Mouse (Mus musculus): ENCODE measurements around the gene Tom1l2.

Tom1l2 gene

DNA sequence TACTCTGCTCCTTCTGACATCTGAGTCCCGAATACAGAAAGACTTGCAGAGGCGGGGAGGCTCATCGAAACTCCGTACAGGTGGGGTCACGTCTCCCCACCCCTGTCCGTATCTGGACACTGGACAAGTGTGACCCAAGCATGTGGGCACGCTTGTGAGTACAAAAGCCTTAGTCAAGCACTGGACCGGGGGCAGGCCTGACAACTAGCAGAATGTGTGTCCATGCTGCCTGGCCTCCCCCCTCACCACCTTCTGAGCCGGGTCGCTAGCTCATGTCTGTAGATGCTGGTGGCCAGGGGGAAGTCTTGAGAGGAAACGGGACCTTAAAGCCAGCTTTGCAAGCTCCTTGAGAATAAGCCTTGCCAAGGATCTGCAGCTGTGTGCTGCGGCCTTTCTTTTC, 140.9 kb downstream of the Tom1l2 start:
- in situ Hi-C loops (cut with MboI; ENCODE audit: unreplicated experiment in 2 of 2) = no loop called here

DNA sequence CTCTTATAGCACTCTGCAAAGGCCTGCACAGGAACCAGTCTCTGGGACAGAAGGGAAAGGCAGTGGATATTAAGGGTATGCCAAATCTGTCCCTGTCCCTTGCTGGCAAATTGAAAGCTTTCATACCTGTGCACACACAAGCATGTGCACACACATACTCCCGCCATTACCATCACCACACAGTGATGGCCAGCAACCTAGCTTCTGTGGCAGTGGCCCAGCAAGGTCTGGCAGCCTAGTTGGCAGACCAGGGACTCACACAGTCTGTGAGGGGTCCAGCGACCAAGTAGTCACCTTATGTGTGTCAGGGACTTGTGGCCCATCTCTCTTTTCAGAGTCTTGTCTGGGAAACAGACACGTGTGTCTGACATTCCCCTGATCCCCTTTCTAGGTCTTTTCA, 141.6 kb downstream of the Tom1l2 start:
- in situ Hi-C loops (cut with MboI; ENCODE audit: unreplicated experiment in 2 of 2) = no loop called here

DNA sequence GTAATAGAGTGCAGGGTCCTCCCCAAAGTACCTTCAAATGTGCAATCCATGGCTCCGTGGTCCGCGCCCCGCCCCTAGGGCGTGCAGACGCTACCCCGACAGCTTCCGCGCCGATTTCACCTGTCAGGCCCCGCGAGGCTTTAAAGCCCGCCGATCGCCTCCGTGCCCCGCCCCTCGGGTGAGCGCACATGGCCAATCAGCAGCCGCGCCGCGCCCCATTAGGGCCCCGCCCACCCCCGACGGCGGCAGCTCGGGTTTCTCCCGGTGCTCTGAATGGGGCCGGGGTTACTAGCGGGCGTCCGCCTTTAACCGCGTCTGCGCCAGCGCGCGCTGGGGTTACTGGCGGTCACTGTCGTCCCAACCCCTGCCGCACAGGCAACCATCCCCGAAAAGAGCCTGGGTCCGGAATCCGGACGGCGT, 142.4 kb downstream of the Tom1l2 start:
- in situ Hi-C loops (cut with MboI; ENCODE audit: unreplicated experiment in 2 of 2) = no loop called here

DNA sequence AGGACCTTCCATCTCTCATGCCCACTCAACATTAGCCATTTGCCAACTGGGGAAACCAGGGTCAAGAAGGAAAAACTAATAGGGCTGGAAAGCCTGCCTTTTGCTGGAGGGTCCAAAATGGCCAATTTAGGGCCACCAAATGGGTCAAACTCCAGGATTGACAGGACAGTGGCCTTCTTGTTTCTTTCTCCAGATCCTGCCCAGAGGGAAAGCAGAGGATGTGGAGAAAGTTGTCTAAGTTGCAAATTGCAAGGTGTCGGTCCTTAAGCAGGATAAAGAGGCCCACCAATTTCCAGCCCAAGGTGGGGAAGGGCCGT, 142.8 kb downstream of the Tom1l2 start:
- in situ Hi-C loops (cut with MboI; ENCODE audit: unreplicated experiment in 2 of 2) = loop anchor here in 1 of 2 experiments (10.0 kb wide), 1 partner anchor 335 kb away; no protein-coding TSS in a partner anchor

DNA sequence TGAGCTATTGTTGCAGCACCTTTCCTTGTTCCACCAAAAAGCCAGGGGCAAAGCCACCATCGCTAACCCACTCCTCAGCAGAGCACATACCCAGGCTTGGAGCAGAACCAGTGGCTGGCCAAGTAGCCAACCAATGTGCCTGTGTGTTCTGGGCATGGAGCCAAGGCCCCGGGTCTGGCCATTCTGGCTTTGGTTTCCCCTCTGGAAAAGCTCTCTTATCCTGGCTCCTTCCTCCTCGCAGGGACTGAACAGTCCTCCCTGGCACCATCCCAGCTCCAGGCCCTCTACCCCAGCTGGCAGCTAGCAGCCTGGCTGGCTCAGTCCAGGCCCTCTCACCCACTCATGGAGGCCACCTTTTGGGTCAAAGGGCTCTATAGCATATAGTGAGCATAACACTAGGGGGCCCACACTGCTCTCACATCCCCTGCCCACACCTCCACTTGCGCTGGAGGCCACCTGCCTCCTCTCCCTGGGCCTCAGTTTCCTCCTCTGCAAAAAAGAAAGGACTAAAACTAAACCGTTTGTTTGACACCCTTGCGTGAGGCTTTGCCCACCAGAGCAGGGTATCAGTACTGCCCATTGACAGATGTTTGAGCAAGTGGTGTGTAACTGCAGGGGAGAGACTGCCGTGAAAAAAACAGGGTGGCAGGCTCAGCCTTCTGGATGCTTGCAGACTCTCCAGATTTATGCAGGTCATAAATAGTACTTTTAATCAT, 143.3 kb downstream of the Tom1l2 start:
- in situ Hi-C loops (cut with MboI; ENCODE audit: unreplicated experiment in 2 of 2) = loop anchor here in 1 of 2 experiments (10.0 kb wide), 1 partner anchor 335 kb away; no protein-coding TSS in a partner anchor

DNA sequence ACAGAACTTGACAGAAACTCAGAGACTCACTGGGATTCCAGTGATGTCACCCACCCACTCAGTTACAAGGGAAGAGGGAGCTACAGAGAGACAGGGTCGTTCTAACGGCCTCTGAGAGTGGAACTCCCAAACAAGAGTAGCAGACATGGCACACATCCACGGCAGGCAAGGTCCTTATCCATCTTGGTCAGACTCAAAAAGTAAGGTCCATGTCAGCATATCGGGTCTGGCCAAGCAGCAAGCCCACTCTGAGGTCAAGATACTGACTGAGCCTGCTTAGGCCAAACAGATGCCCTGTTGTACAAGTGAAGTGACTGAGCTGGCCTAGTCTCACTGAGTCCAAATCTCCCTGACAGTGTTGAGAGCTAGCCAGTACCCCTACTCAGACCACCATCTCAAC, 144.0 kb downstream of the Tom1l2 start:
- in situ Hi-C loops (cut with MboI; ENCODE audit: unreplicated experiment in 2 of 2) = loop anchor here in 1 of 2 experiments (10.0 kb wide), 1 partner anchor 334 kb away; no protein-coding TSS in a partner anchor

DNA sequence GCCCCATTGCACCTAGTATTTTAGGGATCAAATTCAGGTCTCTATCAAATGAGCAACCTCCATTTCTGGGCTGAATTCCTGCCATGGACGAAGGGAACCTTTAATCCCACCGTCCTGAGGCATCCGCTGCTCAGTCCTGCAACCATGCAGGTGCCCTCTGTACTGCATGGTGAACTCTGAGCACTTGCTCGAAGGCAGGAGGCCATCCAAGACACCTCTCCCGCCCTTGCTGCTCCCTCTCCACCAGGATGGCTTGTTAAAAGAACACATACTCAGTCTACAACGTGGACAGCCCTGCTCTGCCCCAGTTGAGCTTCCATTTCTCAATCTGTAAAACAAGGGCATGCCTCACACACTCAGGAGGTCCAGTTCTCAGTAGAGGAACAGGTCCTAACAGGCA, 144.5 kb downstream of the Tom1l2 start:
- in situ Hi-C loops (cut with MboI; ENCODE audit: unreplicated experiment in 2 of 2) = loop anchor here in 1 of 2 experiments (10.0 kb wide), 1 partner anchor 333 kb away; no protein-coding TSS in a partner anchor

DNA sequence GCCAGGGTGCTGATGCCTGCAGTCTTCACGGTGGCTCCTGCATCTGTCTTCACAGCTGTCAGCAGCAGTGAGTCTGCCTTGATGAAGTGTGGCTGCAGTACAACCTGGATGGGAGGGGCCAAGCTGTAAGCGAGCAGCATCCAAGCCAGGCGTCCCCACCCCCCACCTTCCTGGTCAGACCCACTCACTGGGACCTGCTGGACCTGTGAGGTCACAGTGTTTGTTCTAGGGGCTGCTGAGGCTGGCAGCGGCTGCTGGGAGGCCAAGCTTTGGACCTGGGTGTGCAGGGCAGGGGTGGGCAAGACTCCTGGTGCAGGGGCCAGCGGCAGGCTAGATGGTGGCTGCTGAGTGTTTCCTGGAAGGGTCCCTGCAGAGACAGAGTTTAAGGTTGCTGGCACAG, 146.5 kb downstream of the Tom1l2 start:
- in situ Hi-C loops (cut with MboI; ENCODE audit: unreplicated experiment in 2 of 2) = loop anchor here in 1 of 2 experiments (10.0 kb wide), 1 partner anchor 331 kb away; no protein-coding TSS in a partner anchor

DNA sequence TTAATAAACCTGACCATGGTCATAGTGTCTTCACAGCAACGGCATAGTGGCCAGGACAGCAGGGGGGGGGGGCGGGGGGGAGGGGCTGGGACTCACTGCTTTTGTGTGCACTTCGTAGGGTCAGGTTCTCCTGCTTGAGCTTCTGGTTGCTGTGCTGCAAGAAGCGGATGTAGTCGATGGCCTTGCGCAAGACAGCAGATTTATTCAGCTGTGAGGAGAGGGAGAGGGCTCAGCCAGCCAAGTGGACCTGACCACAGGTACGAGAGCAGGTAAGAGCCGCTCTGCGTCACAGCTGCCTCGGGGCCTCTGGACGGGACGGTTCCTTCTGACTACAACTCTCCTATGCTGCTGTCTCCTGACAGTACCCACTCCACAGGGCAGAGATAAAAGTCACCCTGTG, 147.7 kb downstream of the Tom1l2 start:
- in situ Hi-C loops (cut with MboI; ENCODE audit: unreplicated experiment in 2 of 2) = loop anchor here in 1 of 2 experiments (10.0 kb wide), 1 partner anchor 330 kb away; no protein-coding TSS in a partner anchor

DNA sequence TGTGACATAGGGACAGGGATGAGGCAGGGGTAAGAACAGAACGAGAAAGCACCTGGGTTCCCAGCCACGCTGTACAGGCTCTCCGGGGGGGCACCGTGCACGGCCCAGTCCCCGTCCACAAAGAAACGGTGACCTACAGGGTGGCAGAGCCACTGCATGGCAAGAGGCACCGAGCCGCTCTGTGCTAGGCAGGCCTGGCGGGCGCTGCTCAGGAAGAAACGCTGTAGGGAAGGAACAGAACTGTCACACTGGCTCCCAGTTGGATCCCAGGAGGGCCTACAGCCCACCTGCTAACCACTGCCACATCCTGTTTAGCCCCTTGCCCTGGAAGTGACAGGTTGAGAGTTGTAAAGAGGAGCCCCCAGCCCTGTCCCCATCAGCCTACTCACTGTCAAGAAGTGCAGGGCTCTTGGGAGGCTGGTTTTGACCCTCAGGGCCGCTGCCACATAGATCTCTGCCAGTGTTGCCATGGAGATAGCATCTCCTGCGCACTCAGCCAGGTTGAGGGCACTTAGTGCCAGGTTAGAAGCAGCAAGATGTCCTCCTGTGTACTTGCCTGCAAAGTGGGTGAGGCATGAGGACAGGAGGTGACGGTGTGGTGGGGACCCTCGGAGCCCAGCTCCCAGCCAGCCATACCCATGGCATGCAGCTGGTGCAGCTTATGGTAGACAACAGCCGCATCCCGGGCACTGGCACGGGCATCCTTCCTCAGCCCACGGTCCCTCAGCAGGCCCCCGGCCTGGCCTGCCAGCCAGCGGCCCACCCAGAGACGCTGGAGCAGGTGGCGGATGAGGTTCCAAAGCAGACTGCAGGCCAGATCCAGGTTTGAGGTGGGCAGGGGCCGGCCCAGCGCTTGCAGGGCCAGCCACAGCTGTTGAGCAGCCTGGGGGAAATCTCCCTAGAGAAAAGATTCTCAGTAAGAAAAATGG, 149.7 kb downstream of the Tom1l2 start:
- in situ Hi-C loops (cut with MboI; ENCODE audit: unreplicated experiment in 2 of 2) = loop anchor here in 1 of 2 experiments (10.0 kb wide), 1 partner anchor 328 kb away; no protein-coding TSS in a partner anchor

DNA sequence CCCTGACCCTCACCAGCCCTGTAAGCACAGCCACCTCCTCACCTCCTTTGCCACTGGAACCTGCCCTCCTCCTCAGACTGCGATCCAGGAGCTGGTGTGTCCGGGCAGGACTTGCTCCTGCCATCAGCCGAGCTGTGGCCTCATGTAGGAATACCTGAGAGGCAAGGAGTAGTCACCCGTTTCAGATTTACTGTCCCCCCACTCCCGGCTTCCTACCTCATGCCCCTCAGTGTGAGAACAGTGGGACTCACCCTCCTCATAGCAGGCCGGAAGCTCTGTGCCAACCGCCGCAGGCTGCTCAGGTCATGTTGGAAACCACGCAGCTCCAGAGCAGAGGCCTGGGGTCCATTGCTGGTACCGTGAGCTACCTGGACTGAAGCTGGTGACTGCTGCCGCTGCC, 152.3 kb downstream of the Tom1l2 start:
- in situ Hi-C loops (cut with MboI; ENCODE audit: unreplicated experiment in 2 of 2) = loop anchor here in 1 of 2 experiments (10.0 kb wide), 1 partner anchor 326 kb away; no protein-coding TSS in a partner anchor

DNA sequence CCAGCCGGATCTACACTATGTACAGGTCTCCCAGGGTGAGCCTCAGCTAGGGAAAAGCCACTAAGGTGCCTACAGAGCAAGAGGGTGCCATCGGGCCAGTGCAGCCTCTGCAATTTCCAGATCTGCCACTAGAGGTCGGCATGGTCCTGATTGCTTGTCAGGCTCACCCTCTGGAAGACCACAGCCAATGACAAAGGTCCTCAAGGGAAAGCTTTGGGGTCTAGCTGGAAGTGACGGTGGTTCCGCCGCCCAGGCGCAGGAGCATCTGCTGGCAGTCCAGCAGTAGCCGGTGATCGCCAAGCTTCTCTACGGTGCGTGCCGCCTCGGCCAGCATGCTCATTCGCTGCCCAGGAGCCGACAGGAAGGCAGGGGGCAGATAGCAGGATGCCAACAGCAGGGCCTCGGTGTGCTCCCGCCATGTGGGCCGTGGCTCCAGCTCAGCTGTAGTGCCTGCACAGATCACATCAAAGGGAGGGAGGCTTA, 153.0 kb downstream of the Tom1l2 start:
- in situ Hi-C loops (cut with MboI; ENCODE audit: unreplicated experiment in 2 of 2) = loop anchor here (5.0 to 10.0 kb wide), 6 partner anchors 88 to 325 kb away; partner anchors contain the start of genes Atpaf2 (in 1 of the 2), Gid4 (in 1 of the 2) and Rai1 (in 1 of the 2)

DNA sequence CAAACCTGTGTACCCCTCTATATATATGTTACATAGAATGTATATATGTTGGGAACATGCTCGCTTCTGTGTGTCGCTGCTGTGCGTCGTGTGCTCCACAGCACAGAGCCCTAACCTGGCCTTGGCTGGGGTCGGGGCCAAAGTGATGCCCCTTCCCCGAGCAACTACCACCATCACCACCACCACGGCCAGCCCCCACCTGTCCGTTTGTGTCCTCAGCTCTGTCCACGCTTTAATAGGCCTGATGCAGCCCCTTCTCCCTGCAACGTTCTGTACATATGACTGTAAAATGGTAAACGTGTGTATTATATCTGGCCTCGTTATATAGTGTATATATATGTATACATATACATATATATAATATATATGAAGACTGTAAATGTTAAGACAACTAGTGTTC, 154.1 kb downstream of the Tom1l2 start:
- in situ Hi-C loops (cut with MboI; ENCODE audit: unreplicated experiment in 2 of 2) = loop anchor here (5.0 to 10.0 kb wide), 5 partner anchors 89 to 216 kb away; partner anchors contain the start of genes Atpaf2 (in 1 of the 2), Gid4 (in 1 of the 2) and Rai1 (in 1 of the 2)

DNA sequence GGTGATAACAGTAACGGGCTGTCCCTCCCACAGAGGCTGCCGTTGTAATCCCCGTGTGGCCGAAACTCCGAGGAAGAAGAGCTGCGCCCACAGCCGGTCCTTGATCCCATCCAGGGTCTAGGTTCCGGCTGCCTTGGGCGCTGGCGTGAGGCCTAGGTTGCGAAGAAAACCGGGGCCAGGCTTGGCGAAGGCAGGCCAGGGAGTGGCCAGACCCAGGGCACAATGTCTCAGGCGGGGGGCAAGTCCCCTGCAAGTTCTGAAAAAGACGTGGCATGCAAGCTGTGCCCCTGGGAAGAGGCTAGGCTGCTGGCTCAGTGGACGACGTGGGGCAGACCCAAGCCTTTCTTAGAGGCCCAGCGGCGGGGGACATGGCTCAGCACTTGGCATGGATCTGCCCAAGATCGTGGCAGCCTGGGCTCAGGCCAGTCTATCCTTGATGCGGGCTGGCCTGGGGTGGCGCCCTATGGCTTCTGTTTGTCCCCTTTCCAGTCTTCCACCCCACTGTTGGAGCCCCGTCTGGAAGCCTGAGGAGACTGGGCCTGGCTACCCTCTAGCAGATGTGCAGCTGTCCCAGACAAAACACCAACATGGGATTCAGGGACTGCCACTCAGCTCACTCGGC, 154.6 kb downstream of the Tom1l2 start:
- in situ Hi-C loops (cut with MboI; ENCODE audit: unreplicated experiment in 2 of 2) = loop anchor here (5.0 to 10.0 kb wide), 5 partner anchors 89 to 217 kb away; partner anchors contain the start of genes Atpaf2 (in 1 of the 2), Gid4 (in 1 of the 2) and Rai1 (in 1 of the 2)

DNA sequence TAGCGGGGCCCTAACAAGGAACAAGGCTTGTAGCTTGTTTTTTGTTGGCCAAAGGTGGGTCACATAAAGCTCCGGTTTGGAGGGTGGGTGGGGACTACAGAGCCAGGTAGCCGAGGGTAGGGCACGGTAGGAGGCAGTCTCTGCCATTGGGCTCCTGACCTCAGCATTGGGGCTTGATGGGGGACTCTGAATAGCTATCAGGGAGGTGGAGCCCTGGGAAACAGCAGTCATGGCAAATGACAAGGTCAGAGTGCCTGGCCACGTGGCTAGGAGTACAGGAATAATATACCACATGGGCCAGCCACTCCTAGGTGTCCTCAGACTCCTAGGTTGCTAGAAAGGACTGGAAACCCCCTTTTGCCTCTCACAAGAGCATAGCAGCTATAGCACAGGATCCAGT, 156.4 kb downstream of the Tom1l2 start:
- in situ Hi-C loops (cut with MboI; ENCODE audit: unreplicated experiment in 2 of 2) = loop anchor here (5.0 to 10.0 kb wide), 5 partner anchors 89 to 218 kb away; partner anchors contain the start of genes Atpaf2 (in 1 of the 2), Gid4 (in 1 of the 2) and Rai1 (in 1 of the 2)

DNA sequence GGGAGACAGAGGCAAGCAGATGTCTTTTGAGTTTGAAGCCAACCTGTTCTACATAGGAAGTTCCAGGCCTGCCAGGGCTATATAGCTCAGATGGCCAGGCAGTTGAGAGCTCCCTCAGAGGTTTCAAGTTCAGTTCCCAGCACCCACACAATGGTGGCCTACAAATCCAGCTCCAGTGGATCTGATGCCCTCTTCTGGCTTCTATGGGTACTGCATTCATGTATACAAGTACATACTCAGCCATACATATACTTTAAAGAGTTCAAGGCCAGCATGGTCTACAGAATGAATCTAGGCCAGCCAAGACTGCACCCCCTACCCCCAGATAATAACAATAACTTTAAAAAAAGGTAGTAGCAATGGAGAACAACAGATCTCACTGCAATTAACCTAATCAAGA, 157.6 kb downstream of the Tom1l2 start:
- in situ Hi-C loops (cut with MboI; ENCODE audit: unreplicated experiment in 2 of 2) = loop anchor here (5.0 to 10.0 kb wide), 5 partner anchors 88 to 220 kb away; partner anchors contain the start of genes Atpaf2 (in 1 of the 2), Gid4 (in 1 of the 2) and Rai1 (in 1 of the 2)

DNA sequence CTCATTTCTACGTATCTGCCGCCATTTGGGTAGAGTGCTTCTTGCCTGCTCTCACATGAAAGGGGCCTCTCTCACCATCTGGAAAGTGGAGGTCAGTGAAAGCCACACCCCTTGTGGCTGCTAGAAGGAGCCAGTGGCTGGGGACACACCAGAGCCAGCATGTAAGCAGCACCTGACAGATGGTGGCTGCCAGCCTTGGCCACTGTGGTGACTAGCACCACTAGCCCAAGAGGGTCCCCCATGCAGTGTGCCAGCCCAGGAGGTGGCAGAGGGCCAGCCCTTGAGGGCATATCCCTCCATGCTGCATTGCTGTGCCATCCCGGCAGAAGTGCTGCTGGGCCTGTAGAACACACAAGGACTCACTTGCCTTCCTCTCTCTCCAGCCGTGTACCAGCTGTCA, 159.1 kb downstream of the Tom1l2 start:
- in situ Hi-C loops (cut with MboI; ENCODE audit: unreplicated experiment in 2 of 2) = loop anchor here in 1 of 2 experiments (10.0 kb wide), 1 partner anchor 221 kb away; the partner anchor contains the start of genes Atpaf2 and Gid4

DNA sequence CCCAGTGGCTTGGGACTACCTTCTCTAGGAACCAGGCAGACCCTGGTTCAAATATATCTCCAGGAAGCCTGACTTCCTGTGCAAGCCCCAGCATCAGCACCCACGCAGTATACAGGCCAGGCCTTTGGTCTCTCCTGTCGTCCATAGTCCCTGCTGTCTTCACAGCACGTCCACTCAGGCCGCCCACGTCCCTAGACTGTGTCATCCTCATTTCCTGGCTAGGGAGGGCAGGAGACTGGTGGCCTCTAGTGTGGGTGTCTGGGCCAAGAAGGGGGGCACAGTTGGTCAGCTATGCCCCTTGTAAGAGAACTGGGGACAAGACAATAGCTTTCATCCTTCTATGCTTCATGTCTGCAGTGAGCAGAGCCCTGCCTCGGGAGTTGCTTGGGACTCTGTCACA, 160.2 kb downstream of the Tom1l2 start:
- in situ Hi-C loops (cut with MboI; ENCODE audit: unreplicated experiment in 2 of 2) = loop anchor here in 1 of 2 experiments (10.0 kb wide), 1 partner anchor 222 kb away; the partner anchor contains the start of genes Atpaf2 and Gid4

DNA sequence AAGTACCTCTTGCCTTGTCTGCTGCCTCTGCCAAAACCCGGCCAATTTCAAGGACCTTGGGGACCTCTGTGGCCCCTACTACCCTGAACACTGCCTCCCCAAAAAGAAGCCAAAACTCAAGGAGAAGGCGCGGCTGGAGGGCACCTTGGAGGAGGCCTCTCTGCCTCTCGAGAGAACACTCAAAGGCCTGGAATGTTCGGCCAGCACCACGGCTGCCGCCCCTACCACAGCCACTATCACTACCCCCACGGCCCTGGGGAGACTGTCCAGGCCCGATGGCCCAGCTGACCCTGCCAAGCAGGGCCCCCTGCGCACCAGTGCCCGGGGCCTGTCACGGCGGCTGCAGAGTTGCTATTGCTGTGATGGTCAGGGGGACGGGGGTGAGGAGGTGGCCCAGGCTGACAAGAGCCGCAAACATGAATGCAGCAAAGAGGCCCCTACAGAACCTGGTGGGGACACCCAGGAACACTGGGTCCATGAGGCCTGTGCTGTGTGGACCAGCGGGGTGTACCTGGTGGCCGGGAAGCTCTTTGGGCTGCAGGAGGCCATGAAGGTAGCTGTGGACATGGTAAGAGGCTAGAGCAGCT, 162.6 kb downstream of the Tom1l2 start:
- in situ Hi-C loops (cut with MboI; ENCODE audit: unreplicated experiment in 2 of 2) = loop anchor here in 1 of 2 experiments (10.0 kb wide), 1 partner anchor 225 kb away; the partner anchor contains the start of genes Atpaf2 and Gid4
